Mouse (Mus musculus) limb, embryonic 11.5 days (tissue): ENCODE data around the gene Gpi1. TPM values are rescaled to one million over a fixed set of nuclear protein-coding genes. Genes with fewer than 3 reads are reported as not detected.
A peak's percentile ranks its signal among the peaks of the same experiment; 100 is the strongest.
"Not testable (repeated sequence)": the region's sequence is repeated elsewhere in the genome, so short reads cannot be mapped to it uniquely, and the experiment has no call there.

ENCODE experiments used
- ATAC-seq: fragments of 200-750 bp; cut with Nextera tagmentation; 2 replicates; pipeline ENCODE4 v1.8.0; 2017; ENCODE audit warnings: low read depth; ENCODE audit not compliant: insufficient number of reproducible peaks, low FRiP score, low TSS enrichment
- DNase-seq: peaks from one replicate; pipeline ENCODE4 v3.0.0-alpha.2; 2015; ENCODE audit warnings: low spot score
- H3K27ac ChIP-seq: fragments of 300-500 bp; sonication (generic); replicated peaks from 2 replicates; pipeline ENCODE4 v1.5.1; 2014; ENCODE audit warnings: low read depth, mild to moderate bottlenecking, low read length
- H3K27me3 ChIP-seq: fragments of 300-500 bp; sonication (generic); 2 replicates; pipeline ENCODE4 v1.6.1; 2014; ENCODE audit warnings: mild to moderate bottlenecking, low read length, mixed read lengths; ENCODE audit not compliant: control insufficient read depth, insufficient read depth
- H3K36me3 ChIP-seq: fragments of 300-500 bp; sonication (generic); 2 replicates; pipeline ENCODE4 v1.6.1; 2014; ENCODE audit warnings: mild to moderate bottlenecking, low read length, moderate library complexity, mixed read lengths; ENCODE audit not compliant: control insufficient read depth, insufficient read depth
- H3K4me1 ChIP-seq: fragments of 300-500 bp; sonication (generic); 2 replicates; pipeline ENCODE4 v1.6.1; 2014; ENCODE audit warnings: low read length, mixed read lengths; ENCODE audit not compliant: control insufficient read depth, insufficient read depth
- H3K4me2 ChIP-seq: fragments of 300-500 bp; sonication (generic); 2 replicates; pipeline ENCODE4 v1.6.1; 2014; ENCODE audit warnings: low read depth, mild to moderate bottlenecking, moderate library complexity; ENCODE audit not compliant: severe bottlenecking
- H3K4me3 ChIP-seq: fragments of 300-500 bp; sonication (generic); 2 replicates; pipeline ENCODE4 v1.5.1; 2014; ENCODE audit warnings: low read depth, low read length
- H3K9ac ChIP-seq: fragments of 300-500 bp; sonication (generic); 2 replicates; pipeline ENCODE4 v1.6.1; 2014; ENCODE audit warnings: mild to moderate bottlenecking, low read length
- H3K9me3 ChIP-seq: fragments of 300-500 bp; sonication (generic); 2 replicates; pipeline ENCODE4 v1.6.1; 2016; ENCODE audit warnings: low read length; ENCODE audit not compliant: control insufficient read depth
- WGBS: fragments of 180-500 bp; shearing (Covaris S2); extraction: QIAGEN DNeasy Blood & Tissue Kit; methylation state at CpG from one replicate; pipeline ENCODE4 v1.1.7; 2014; 5-methylcytosine and 5-hydroxymethylcytosine counted together
- polyA plus RNA-seq: library from polyadenylated mRNA; unstranded; fragments of >200 nt; fragmentation: Nextera tagmentation; extraction: Ambion mirVana; gene quantifications from 2 replicates; pipeline ENCODE4 v1.2.1, GENCODE M21; 2014

The Gpi1 gene
- polyA plus RNA-seq, 1 experiment from 2014 or later: 291 TPM

DNA sequence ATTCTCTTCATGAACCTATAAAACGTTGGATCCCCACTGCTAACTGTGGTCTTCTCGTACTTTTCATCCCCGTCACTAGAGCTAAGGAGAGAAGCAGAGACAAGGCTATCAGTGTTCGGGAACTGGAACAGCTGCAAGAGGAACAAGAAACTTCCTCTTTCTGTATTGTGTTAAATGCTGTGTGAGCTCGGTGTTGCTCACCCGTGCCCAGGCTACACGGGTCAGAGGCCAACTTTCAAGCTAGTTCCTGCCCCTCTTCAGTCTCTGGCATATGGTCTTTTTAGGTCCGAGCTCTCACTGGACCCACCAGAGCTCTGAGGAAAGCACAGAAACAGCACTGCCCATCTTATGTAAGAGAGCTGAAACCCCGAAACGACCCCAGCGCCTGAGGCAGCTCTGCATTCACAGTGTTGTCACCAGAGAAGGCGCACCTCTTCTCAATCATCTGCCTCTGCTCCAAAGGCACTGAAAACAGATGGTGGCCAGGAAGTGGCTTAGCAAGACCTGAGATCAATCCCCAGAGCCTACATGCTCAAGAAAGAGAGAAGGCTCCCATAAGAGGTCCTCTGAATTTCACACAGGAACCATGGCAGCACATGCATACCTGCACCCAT is 40.7 kb downstream of the Gpi1 start:
- Histone ChIP-seq H3K27ac (no peak overlapping the region), H3K4me1 (no peaks in the 10 kb centered on the region), H3K9ac (no peak overlapping the region), H3K4me2 (no peak overlapping the region), H3K4me3 (no peak overlapping the region), H3K36me3 (peaks cover 15% of the 10 kb centered on the region; the same call in 1 of the 2 replicates), H3K9me3 (no peaks in the 10 kb centered on the region), H3K27me3 (no peaks in the 10 kb centered on the region)
- ATAC-seq: no peak
- 91% methylated on average over 12 of the region's 12 CpGs for WGBS
- no peak for DNase-seq

- Histone ChIP-seq H3K9me3 (no peaks in the 10 kb centered on the region), H3K4me2 (no peak overlapping the region), H3K36me3 (peaks cover 11% of the 10 kb centered on the region; the same call in 1 of the 2 replicates), H3K4me3 (no peak overlapping the region), H3K27ac (no peak overlapping the region), H3K4me1 (no peaks in the 10 kb centered on the region), H3K27me3 (no peaks in the 10 kb centered on the region), H3K9ac (no peak overlapping the region)
- ATAC-seq (no peak), DNase-seq (no peak)
- 84% methylated on average over 3 of the region's 3 CpGs for WGBS
These were observed 46.3 kb downstream of the Gpi1 start for GRCm38 (mm10) chr7:34183794-34184193.

DNA sequence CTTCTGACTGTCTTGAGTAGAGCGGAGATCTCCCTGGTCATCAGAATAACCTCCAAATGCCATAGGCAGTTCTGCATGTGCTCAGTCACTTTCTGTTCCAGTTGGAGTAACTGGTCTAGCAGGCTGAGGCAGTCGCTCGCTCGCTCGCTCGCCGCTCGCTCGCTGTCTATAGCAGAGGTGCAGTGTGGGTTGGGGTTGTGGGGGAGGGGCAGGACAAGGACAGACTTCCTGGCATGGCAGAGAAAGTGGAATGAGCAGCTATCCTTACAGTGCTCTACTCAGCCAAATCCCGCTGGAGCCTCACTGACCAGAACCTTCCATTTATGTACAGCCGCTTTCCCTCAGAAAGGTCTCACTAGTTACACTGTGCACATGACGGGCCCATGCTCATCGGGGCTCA is 46.8 kb downstream of the Gpi1 start:
- no peak overlapping the region for H3K4me3 ChIP-seq
- ATAC-seq: 0 out of 2 replicates have a peak, but pooled peaks have one; percentile 39
- H3K27ac ChIP-seq: no peak overlapping the region
- DNase-seq: peak; percentile 32
- H3K4me1 ChIP-seq: no peaks in the 10 kb centered on the region
- H3K9me3 ChIP-seq: no peaks in the 10 kb centered on the region
- H3K27me3 ChIP-seq: no peaks in the 10 kb centered on the region
- H3K9ac ChIP-seq: no peak overlapping the region
- WGBS: 88% methylated on average over 13 of the region's 13 CpGs
- H3K4me2 ChIP-seq: no peak overlapping the region
- H3K36me3 ChIP-seq: peaks cover 9% of the 10 kb centered on the region; the same call in 1 of the 2 replicates

- not testable (repeated sequence) for H3K9ac ChIP-seq, H3K4me2 ChIP-seq, H3K36me3 ChIP-seq, H3K4me1 ChIP-seq, ATAC-seq, H3K27me3 ChIP-seq, H3K9me3 ChIP-seq, H3K4me3 ChIP-seq, DNase-seq, H3K27ac ChIP-seq
- 84% methylated on average over 6 of the region's 6 CpGs for WGBS
These were observed 53.9 kb downstream of the Gpi1 start for GRCm38 (mm10) chr7:34176241-34176640.

DNA sequence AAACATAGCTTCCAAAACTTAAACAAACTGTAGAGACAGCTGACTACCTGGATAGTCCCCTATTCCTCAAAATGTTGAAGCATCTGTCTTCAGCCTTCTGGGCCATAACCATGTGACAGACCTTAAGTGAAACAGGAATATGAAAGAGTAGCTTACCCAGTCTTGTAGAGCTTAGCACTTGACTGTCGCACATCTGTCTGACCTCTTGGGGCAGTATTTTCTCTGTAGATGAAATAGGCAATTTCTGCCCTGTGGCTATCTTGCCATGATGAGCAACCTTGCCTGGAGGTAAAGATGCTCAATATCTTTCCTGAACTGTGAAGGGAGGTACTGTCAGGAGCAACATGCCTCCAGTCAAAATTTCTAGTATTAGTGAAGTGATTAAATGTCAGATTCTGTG is 57.9 kb downstream of the Gpi1 start:
- no peaks in the 10 kb centered on the region for H3K36me3 ChIP-seq
- no peak overlapping the region for H3K9ac ChIP-seq
- H3K27ac ChIP-seq: no peak overlapping the region
- no peaks in the 10 kb centered on the region for H3K27me3 ChIP-seq
- DNase-seq (no peak), ATAC-seq (no peak)
- H3K9me3 ChIP-seq: no peaks in the 10 kb centered on the region
- no peak overlapping the region for H3K4me2 ChIP-seq
- no peak overlapping the region for H3K4me3 ChIP-seq
- WGBS: 77% methylated on average over 1 of the region's 1 CpGs
- no peaks in the 10 kb centered on the region for H3K4me1 ChIP-seq

DNA sequence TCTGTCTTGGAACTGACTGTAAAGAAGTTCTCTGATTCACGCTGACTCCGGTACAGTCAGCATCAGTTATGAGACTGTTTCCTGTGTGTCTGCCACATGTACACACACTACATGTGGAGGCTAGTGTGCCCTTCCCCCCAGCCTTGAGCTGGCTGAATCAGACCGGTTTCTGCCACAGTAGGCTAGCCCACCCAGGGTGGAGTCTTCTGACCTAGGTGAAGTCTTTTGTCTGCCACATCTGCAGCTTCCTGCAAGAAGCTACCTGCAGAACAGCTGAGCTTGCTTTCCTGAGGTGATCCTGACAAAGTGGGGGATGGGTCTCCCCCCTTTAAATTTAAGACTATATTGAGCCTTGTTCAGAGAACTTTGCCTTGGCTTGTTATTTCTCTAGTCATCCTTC is 60.7 kb downstream of the Gpi1 start, which contains the start of gene Uba2:
Gene Uba2, minus strand, starts transcription at position 146 of the 400 bp plus-strand sequence.
- H3K27me3 ChIP-seq: no peaks in the 10 kb centered on the region
- ATAC-seq: no peak
- DNase-seq: no peak
- no peaks in the 10 kb centered on the region for H3K9me3 ChIP-seq
- 77% methylated on average over 3 of the region's 3 CpGs for WGBS
- H3K4me3 ChIP-seq: peak within 1 kb of the TSS; percentile 76
- H3K4me2 ChIP-seq: peak within 1 kb of the TSS; percentile 33
- peak within 1 kb of the TSS; percentile 81 for H3K9ac ChIP-seq
- peak within 1 kb of the TSS; percentile 84 for H3K27ac ChIP-seq
- peaks cover 3% of the 10 kb centered on the region; the same call in 1 of the 2 replicates for H3K36me3 ChIP-seq
- H3K4me1 ChIP-seq: 0 out of 2 replicates have a peak, but pooled peaks cover 4% of the 10 kb centered on the region

DNA sequence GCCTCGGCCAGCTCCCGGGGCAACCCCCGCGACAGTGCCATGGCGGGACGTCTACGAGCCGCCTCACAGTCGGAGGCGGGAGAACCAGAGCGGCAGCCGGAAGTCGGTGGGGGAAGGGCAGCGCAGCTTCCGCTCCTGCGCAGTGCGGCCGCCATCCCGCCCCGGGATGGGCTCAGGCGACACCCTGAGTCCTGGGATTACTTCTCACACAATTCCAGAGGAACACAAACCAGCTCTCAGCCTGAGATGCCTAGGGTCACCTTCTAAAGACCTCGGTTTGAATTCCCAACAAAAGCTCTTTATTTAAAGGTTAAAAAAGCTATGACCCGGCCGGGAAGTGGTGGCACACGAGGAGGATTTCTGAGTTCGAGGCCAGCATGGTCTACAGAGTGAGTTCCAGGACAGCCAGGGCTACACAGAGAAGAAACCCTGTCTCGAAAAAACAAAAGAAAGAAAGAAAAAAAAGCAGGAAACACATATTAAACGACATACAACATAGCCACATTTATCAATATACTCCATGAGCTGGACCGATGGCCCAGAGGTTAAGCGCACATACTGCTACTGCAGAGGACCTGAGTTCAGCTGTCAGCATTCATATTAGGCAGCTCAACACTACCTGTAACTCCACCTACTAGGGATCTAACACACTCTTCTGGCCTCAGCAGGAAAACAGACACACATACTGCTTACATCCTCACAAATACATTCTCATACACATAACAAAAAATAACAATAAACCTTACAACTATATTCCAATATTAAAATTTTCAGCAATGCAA is 61.5 kb downstream of the Gpi1 start:
- no peaks in the 10 kb centered on the region for H3K27me3 ChIP-seq
- DNase-seq (peak; percentile 94), ATAC-seq (peak; percentile 94)
- 0 out of 2 replicates have a peak, but pooled peaks cover 4% of the 10 kb centered on the region for H3K4me1 ChIP-seq
- H3K4me3 ChIP-seq: peak overlapping the region; percentile 76
- H3K4me2 ChIP-seq: peak overlapping the region; percentile 33
- 10% methylated on average over 30 of the region's 30 CpGs for WGBS
- peaks cover 5% of the 10 kb centered on the region; the same call in 1 of the 2 replicates for H3K36me3 ChIP-seq
- peak overlapping the region; percentile 81 for H3K9ac ChIP-seq
- no peaks in the 10 kb centered on the region for H3K9me3 ChIP-seq
- H3K27ac ChIP-seq: peak overlapping the region; percentile 84

GRCm38 (mm10) chr7:34167766-34168469 is 62.2 kb downstream of the Gpi1 start:
- ATAC-seq (peak; percentile 78), DNase-seq (no peak)
- Histone ChIP-seq H3K27me3 (no peaks in the 10 kb centered on the region), H3K9me3 (no peaks in the 10 kb centered on the region), H3K9ac (peak overlapping the region; percentile 81), H3K4me1 (0 out of 2 replicates have a peak, but pooled peaks cover 4% of the 10 kb centered on the region), H3K4me2 (peak overlapping the region; percentile 70), H3K27ac (peak overlapping the region; percentile 84), H3K4me3 (peak overlapping the region; percentile 76), H3K36me3 (peaks cover 10% of the 10 kb centered on the region; the same call in 1 of the 2 replicates)
- WGBS: 0% methylated on average over 54 of the region's 54 CpGs
